Mouse (Mus musculus): ENCODE results near the gene Khsrp.

The Khsrp gene

GRCm38 (mm10) chr17:57029691-57030090 is 1.6 kb downstream of the Khsrp start:
- no peak for DNase-seq (ENCODE audit: low read depth, low spot score)

GRCm38 (mm10) chr17:57027471-57027870 is 3.9 kb downstream of the Khsrp start:
- no peak for DNase-seq (ENCODE audit: low read depth, low spot score)

- no peak for DNase-seq (ENCODE audit: low read depth, low spot score)
Observed at GRCm38 (mm10) chr17:57020960-57021359, 10.4 kb downstream of the Khsrp start.

- DNase-seq (ENCODE audit: low read depth, low spot score): no peak
Observed at GRCm38 (mm10) chr17:57019693-57020092, 11.6 kb downstream of the Khsrp start.

GRCm38 (mm10) chr17:57012245-57012795 is 19.0 kb downstream of the Khsrp start:
- DNase-seq (ENCODE audit: low read depth, low spot score): no peak

GRCm38 (mm10) chr17:57011236-57012141 is 19.8 kb downstream of the Khsrp start, which contains the start of the genes Gtf2f1 and Gm17949:
Gene Gtf2f1, minus strand, starts transcription at chr17:57011288.
Gene Gm17949, plus strand, starts transcription at chr17:57011469.
- DNase-seq (ENCODE audit: low read depth, low spot score): peak; percentile 100

GRCm38 (mm10) chr17:57010911-57011235 is 20.4 kb downstream of the Khsrp start:
- DNase-seq (ENCODE audit: low read depth, low spot score): no peak

GRCm38 (mm10) chr17:57007137-57007905 is 24.0 kb downstream of the Khsrp start:
- no peak for DNase-seq (ENCODE audit: low read depth, low spot score)

- DNase-seq (ENCODE audit: low read depth, low spot score): no peak
Observed at GRCm38 (mm10) chr17:57003994-57004393, 27.3 kb downstream of the Khsrp start.

GRCm38 (mm10) chr17:57001228-57001627 is 30.1 kb downstream of the Khsrp start:
- no peak for DNase-seq (ENCODE audit: low read depth, low spot score)

GRCm38 (mm10) chr17:56999968-57000609 is 31.2 kb downstream of the Khsrp start, which contains the start of gene Pspn:
Gene Pspn, minus strand, starts transcription at chr17:57000018.
- DNase-seq (ENCODE audit: low read depth, low spot score): no peak

GRCm38 (mm10) chr17:56999414-56999813 is 31.9 kb downstream of the Khsrp start:
- DNase-seq (ENCODE audit: low read depth, low spot score): no peak

GRCm38 (mm10) chr17:56997029-56997667 is 34.2 kb downstream of the Khsrp start, which contains the start of gene Alkbh7:
Gene Alkbh7, plus strand, starts transcription at chr17:56997339.
- DNase-seq (ENCODE audit: low read depth, low spot score): peak; percentile 97

GRCm38 (mm10) chr17:56996506-56996905 is 34.8 kb downstream of the Khsrp start:
- no peak for DNase-seq (ENCODE audit: low read depth, low spot score)

GRCm38 (mm10) chr17:56995046-56995445 is 36.3 kb downstream of the Khsrp start:
- no peak for DNase-seq (ENCODE audit: low read depth, low spot score)

- no peak for DNase-seq (ENCODE audit: low read depth, low spot score)
Observed at GRCm38 (mm10) chr17:56990966-56991365, 40.4 kb downstream of the Khsrp start.

- peak; percentile 94 for DNase-seq (ENCODE audit: low read depth, low spot score)
Observed at GRCm38 (mm10) chr17:56990115-56990746, 41.1 kb downstream of the Khsrp start, which contains the start of gene Clpp. Gene Clpp, plus strand, starts transcription at chr17:56990305.

GRCm38 (mm10) chr17:56989467-56990114 is 41.7 kb downstream of the Khsrp start:
- DNase-seq (ENCODE audit: low read depth, low spot score): peak; percentile 86

GRCm38 (mm10) chr17:56988921-56989430 is 42.3 kb downstream of the Khsrp start:
- no peak for DNase-seq (ENCODE audit: low read depth, low spot score)

GRCm38 (mm10) chr17:56988441-56988840 is 42.9 kb downstream of the Khsrp start:
- no peak for DNase-seq (ENCODE audit: low read depth, low spot score)
